Mouse (Mus musculus) hematopoietic multipotent progenitor cell, adult 10-12 weeks (in vitro differentiated cells): ENCODE data around the gene Klhl29. TPM values are rescaled to one million over a fixed set of nuclear protein-coding genes. Genes with fewer than 3 reads are reported as not detected.

Source experiments
- polyA plus RNA-seq: library from polyadenylated mRNA; stranded (reverse); fragments of >175 nt; gene quantifications from 2 replicates; pipeline ENCODE4 v1.2.3, GENCODE M21; 2012; ENCODE audit warnings: low replicate concordance

The Klhl29 gene
- polyA plus RNA-seq: 0.09 and 0.15 TPM in 2 replicates

GRCm38 (mm10) chr12:5375616-5376461 is at the start of gene Klhl29:
Gene Klhl29, minus strand, starts transcription at chr12:5375682.

